Mouse (Mus musculus) adrenal gland (tissue): ENCODE measurements around the gene Tmem54.

Experiments
- intact Hi-C: fragments of 180-260 bp; cut with DNase I; formaldehyde crosslinking; loops from one replicate; pipeline ENCODE4 v1.15.1; 2025

The Tmem54 gene

DNA sequence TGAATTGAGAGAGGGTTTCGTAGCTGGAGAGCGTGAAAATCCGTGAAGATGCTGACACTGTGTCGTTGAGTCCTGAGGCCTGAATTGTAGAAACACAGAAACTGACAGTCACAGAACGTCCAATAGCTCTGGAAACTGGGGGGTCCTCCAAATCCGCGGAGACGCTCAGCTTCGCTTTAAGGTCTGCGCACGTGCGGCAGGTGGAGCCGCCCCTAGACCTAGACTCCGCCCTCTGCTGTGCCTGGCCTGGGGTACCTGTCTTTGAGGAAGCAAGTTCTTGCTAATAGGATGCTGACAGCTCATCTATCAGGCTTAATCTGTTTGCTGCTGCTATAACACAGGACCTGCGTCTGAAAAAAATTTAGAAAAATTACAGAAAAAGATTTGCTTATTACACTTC is 10.1 kb upstream of the Tmem54 start:
- intact Hi-C loops, result no loop called here

DNA sequence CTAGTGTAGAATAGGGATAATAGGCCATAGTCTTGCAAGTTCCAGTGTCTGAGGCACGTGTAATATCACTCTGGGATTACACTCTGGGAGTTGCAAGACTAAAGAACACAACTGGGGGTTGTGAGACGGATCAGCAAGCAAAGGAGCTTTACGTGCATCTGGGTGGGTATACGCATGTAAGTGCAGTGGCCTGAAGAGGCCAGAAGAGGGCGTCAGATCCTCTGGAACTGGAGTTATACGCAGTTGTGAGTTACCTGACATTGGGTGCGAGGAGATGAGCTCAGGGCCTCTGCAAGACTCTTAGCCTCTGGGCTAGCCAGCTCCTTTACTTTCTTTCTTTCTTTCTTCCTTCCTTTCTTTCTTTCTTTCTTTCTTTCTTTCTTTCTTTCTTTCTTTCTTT is 8.3 kb upstream of the Tmem54 start:
- intact Hi-C loops, result no loop called here

DNA sequence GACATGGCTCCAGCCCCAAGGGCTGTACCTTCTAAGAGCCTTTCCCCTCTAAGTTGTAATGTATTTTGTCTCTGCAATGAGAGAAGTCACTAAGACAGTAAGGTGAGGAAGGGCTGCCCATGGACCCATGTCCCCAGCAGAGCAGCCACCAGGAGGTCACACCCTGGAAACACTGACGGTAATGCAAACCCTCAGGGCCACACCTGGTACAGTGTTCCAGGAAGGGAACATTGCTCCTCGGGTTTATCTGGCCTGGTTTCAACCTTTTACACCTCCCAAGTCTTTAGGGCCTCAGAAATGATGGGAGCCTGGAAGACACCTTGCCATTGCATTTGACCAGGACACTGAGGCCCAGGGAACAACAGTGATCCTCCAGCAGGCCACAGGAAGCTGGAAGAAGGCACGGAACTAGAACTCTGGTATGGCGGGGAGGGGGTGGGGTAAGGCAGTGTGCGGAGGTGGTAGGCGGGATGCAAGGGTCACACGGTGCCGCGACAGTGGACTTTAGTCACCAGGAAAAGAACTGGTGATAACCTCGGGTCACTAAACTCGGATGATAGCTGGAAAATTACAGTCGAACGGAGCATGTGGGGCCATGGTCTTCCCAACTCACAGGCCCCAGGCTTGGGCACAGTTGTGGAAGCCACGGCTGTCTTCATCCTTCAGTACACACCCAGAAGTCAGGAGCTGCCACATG is 3.1 kb upstream of the Tmem54 start:
- intact Hi-C loops, result no loop called here

DNA sequence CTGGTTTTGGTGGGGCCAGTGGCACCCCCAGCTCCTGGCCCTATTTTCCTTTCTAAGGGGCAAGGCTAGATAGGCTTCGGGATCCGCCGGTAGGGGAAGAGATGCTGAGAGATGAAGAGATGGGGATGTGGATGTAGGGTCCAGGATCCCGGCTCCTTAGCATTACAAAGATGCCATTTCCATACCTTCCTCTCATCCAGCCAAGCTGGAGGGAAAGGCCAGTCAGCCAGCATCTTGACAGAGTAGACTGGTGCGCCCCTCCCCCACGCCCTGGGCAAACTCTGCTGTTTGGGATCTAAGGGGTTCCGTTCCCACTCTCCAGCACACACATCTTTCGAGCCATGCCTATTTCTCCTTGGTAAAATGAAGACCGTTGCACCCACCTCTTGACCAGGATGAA is 725 bp downstream of the Tmem54 start:
- intact Hi-C loops, result no loop called here

DNA sequence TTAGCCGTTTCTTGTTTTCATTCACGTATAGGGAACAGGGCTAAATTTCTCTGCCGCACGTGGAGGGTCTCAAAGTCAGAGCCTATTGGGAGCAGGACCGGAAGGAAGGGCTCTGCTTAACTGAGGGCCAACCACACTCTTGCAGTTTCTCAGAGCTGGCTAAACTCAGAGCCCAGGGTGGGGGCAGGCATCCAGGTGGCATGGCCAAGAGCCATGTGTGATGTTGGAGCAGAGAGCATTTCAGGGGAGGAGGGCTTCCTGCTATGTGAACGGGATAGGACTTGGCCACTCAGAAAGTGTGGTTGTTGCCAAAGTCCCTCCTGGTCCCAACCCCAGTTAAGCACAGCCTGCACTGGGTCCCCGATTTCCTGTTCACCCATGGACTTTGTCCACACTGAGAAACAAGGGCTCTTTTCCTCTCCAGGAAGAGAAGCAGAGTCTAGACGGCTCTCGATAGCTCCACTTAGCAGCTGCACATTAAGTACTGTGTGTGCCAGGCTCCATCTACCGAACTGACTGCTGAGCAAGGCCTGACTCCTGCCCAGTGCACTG is 2.1 kb downstream of the Tmem54 start:
- intact Hi-C loops, result no loop called here

DNA sequence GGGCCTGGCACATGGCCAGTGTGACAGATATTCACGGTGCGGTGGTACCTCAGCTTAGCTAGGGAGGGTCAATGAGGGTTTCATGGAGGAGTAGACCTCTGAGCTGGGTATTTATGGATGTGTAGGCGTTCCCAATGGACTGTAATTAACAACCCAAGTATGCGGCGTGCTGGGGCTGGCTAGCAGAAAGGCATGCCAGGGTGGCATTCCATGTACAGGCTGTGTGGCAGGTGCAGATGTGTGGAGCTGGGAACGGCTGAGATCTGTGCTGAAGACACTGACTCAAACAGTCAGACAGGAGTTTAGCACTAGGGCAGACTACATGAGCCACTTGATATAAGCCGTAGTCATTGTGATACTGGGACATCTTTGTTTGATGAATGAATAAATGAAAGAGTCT is 3.3 kb downstream of the Tmem54 start:
- intact Hi-C loops, result no loop called here

DNA sequence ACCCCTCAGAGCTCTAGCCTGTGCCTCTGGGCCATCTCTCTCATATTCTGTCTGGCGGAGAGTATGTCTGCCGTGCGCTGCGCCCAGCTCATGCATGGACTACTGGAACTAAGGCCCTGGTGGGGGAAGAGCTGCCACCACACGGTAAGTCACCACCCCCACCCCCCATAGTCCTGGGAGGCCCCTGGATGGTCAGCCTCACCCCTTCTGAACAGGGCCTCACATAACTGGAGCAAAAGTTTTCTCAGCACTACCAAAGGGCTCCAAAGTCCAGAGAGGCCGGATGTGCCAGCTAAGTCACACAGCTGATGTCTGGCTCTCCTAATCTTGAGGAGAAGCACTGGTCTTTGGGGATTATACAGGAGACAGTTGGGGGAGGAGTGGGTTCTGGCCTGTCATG is 5.5 kb downstream of the Tmem54 start:
- intact Hi-C loops, result no loop called here

DNA sequence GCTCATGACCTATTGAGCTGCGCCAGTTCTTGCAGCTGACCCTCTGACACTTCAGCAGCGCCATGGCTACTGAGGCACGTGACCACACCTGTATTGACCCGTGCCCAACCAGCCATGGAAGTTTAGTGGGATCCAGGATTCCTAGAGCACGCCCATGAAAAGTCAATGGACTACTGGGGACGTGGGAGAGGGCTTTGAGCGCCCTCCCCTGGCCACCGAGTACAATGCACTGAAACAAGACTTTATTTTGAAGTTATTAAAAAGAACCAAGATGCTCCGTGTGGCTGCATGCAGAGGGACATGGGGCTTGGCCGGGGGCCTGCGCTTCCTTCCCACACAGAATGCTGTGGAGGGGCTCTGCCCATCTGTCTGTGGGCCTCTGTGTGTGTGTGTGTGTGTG is 6.0 kb downstream of the Tmem54 start:
- intact Hi-C loops, result no loop called here

DNA sequence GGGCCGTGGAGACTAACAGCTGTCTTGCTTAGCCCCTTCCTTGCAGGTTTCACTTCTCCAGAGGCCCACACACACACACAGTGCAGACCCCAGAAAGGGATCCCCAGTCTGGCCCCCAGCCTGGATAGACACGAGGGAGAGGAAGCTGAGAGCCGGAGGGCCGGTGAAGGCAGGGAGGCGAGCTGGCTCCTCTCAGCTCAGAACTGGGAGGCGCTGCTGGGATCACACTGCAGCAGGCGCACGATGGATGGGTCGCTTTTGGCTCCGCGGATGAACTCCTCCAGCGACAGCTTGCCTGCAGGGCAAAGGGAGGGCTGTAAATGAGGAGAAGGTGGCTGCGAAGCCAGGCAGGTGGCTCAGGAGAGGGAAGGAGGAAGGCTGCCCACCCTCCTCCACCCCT is 6.9 kb downstream of the Tmem54 start:
- intact Hi-C loops, result no loop called here

DNA sequence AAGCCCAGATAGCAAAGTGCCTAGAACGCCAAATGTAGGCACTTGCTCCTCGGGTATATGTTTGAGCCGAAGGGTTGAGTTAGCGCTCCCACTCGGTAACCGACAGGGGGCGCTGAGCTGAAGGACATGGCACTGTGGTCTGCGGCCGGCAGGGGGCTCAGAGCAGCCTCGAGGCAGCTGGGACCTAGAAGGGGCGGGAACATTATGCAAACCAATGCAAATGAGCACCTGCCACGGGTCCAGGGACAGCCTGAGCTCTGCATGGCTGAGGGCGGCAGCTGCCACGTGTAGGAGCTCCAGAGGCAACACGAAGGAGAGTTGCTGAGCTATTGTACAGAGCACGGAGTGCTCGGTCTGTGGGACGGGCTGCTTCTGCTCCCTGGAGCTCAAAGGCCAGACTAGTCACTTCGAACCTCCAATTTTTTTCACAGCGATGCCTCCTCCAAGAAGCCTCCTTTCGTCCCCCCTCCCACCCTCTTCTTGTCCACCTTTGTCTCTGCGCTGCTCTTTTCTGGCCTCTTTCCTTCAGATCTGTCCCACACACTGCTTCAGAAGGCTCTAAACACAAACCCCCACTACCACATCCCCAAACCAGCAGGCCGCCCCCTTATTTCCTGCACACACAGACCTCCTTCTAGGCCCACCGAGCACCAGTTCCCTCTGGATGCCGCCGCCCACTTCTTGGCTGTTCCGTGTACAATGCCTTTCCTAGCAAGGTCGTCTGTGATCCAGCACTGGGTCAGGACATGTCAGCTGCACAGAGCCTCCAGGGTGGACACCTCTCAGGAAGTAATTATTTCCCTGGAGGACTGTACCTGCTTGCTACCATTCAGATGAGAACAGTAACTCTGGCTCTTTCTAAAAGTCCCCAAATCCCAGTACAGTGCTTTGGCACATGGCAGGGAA is 8.0 kb downstream of the Tmem54 start:
- intact Hi-C loops, result no loop called here

DNA sequence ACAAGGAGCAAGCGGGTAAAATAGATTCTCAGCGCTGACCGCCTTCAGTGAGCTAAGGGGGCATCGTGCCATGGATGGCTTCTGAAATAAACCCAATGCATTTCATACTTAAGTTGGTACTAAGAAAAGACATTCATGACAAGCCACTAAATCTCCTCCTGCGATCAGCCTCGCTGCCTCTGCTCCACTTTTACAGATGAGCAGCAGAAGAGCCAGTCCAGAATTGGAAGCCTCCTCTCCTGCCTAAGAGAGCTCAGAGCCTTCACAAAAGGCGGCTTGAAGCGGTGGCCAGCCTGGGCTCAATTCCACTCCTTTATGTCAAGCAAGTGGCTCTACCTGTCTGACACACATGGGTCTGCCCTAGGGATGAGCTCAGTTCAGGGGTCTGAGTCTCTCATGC is 11.4 kb downstream of the Tmem54 start:
- intact Hi-C loops, result no loop called here

DNA sequence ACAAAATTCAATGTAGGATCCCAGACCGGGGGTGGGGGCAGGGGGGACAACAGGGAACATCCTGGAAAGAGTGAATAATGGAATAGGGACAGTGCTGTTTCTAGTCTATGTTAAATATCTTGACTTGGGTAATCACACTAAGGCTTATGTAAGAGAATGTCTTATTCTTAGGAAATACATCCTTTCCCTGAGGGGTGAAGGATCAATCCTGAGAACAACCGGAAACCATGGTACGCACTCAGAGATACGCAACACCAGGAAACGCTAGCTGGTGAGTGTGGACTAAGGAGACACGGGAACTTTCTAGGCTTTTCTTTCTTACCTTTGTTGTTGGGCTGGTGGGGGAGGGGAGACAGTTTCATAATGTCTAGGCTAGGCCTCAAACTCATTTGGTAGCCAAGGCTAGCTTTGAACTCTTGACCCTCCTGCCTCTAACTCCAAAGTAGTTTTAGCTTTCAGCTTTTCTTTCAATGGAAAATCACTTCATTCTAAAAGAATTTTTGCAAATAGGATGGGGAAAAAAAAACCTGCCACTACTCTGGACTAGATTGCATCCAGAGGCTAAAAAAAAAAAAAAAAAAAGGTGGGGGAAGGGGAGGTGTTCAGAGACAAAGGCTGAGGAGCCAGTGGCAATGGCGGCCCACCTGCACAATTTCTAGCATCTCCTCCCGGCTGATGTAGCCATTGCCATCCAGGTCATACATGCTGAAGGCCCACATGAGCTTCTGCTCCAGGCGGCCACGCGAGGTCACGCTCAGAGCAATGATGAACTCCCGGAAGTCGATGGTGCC is 12.6 kb downstream of the Tmem54 start:
- intact Hi-C loops, result no loop called here

DNA sequence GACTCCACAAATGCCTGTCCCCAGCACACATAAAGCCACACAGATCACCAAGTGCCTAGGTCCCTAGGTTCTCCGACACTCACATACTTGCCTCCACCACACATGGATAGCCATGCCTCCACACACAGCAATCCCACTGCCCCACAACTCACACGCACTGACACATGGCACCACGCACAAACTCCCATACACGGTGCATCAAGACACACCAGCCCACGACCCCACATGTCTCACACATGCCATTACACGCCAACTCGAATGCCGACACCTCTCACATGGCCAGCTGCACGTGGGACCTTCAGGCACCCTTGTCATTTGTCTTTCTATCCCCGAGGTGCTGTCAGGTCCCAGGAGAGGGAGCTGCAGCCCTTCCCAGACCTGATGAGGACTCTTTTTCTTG is 14.4 kb downstream of the Tmem54 start:
- intact Hi-C loops, result no loop called here

DNA sequence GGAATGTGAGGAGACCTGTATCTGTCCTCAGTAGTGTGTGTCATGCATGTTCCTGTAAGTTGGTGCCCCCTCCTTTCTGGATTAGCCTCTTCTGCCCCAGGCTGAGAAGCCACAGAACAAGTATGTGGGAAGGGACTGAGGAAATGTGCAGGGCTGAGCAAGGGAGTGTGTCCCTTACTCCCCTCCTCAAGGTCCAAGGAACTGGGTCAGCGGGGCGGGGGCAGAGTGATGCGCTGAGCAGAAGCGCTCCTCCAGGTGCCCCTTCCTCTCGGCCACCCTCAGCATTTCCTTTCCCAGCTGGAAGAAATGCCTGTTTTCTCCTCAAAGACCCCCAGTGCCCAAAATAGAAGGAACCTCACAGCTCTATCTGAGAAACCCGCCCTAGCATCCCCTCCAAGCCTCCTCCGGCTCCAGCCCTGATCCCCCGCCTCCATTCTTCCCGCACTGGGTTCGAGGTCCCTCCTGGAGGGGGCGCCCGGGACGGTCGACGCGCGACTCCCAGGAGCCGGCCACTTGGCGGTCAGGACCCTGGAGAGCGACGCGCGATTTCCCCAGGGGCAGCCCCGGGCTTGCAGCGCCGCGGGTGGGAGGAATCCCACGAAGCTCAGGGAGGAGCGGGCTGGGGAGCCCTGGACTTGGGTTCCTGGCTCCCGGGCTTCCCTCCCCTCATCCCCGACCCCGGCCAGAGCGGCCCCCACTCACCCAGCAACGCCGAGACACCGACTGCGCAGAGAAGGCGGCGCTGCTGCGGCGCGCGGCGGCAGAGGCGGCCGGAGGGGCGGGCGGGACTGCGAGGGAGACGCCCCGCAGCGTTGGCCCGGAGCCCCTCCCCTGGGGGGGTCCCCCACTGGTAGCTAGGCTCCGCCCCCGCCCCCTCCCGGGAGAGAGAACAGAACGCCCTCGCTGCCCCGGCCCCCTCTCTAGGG is 15.4 kb downstream of the Tmem54 start:
- intact Hi-C loops, result no loop called here

DNA sequence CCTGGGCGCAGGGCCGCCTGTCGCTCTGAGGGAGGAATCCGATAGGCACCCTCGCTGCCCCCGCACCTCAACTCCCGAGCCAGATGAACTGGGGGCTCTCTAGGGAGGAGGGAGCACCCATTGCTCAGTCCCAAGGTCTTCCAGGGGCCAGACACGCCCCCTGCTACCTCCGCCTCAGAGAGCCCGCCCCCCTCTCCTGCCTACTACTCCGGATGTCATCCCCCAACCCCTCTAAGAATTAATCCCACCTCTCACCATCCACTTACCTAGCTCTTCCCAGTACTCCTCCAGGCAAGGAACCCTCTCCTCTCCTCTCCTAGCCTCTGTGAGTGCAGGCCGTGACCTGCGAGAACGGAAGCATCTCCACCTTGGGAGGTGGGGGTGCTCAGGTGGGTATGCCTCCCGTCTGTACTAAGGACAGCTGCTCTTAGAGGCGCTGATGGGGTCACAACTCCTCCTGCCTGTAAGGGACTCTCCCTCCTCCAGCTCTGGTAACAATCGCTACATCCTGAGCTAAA is 16.3 kb downstream of the Tmem54 start, which contains the start of gene Hpca:
Gene Hpca, minus strand, starts transcription at position 468 of the 518 bp plus-strand sequence.
- intact Hi-C loops, result no loop called here

DNA sequence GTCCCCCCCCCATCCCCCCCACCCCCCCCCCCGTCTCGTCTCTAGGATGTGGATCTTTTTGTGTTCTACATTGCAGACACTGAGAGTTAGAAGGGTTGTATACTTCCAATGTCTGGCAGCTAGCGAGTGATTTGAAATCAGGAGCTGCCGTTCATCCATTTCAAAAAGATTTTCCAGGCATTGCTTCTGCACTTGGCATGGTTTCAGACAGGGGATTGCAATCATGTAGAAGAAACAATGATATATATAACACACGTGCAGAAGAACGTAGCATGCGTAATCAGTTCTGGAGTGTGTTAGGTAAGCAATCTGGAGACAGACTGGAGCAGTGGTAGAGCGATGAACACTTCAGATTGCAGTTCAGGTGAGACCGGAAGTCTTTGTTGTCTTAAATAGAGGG is 16.8 kb downstream of the Tmem54 start:
- intact Hi-C loops, result no loop called here

DNA sequence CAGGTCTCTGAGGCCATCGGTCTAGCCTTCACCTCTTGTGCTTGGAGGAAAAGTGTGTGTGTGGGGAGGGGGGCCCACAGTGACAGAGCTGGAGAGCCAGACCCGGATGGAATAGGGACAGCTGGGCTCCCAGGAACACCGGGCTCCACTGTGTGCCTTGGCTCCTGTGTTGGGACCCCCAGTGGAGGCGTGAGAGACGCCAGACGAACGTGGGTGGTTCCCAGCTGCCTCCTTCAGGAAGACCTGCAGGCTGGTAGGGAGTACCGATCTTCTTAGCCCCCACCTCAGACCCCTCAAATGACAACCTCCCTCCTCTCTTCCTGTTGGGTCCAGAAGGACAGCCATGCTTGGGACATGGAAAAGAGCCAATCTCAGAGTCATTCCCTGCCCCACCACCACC is 17.4 kb downstream of the Tmem54 start:
- intact Hi-C loops, result no loop called here

DNA sequence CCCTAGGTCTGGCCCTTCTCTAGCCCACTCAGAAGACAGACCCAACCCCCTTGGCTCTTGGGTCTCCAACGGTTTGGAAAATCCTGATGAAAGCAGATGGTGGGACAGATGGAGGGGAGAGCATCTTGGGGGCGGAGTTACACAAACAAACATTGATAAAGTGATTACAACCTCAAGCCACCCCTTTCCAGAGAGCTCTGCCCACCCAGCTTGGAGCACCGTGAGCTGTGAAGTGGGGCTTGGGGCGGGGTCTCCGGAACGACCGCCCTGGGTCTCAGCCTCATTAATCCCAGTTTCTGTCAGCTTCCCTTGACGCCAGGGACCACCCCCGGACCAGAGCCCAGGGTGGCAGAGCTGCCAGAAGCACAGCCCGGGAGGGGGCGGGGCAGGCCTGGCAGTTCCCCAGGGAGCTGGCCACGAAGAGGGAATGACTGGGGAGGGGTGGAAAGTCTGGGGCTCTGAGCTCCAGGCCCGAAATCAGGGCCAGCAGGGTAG is 19.4 kb downstream of the Tmem54 start:
- intact Hi-C loops, result no loop called here

DNA sequence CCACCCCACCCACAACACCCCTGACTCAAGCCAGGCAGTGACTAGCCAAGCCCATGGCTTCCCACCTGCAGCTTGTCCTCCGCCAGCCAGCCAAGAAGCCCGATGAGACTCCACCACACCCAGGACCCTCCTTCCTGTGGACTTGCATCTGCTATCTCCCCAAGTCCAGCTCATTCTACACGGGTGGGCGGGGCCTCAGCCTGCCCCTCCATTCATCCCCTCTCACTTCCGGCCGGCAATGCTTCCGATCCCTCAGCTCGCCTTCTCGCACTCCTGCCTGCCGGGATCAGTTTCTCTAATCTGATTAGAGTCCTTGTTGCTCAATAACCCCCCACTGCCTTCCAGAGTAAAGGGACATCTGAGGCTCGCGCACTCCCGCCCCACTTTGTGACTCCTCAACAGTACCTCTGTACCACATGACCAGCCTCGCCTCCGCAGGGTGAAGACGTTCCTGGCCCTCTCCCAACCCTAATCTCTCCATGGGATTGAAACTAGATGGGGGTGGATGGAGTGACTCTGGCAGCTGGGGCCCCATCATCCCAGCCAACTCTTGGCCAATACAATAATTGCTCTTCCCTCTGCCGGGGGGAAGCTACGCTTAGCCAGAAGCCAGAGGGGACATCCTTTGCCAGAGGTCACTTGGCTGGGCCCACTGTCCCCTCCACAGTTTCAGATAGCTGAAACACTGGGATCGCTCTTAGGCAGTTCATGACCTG is 20.5 kb downstream of the Tmem54 start:
- intact Hi-C loops, result no loop called here
